Mouse (Mus musculus) midbrain, embryonic 14.5 days (tissue): ENCODE measurements around the gene Elovl7. TPM values are rescaled to one million over a fixed set of nuclear protein-coding genes. Genes with fewer than 3 reads are reported as not detected.

ENCODE experiments used
- ATAC-seq: fragments of 200-750 bp; cut with Nextera tagmentation; 2 replicates; pipeline ENCODE4 v1.8.0; 2017; ENCODE audit warnings: moderate number of reproducible peaks, moderate library complexity; ENCODE audit not compliant: low FRiP score, low TSS enrichment
- DNase-seq: peaks from one replicate; pipeline ENCODE4 v3.0.0-alpha.2; 2015
- H3K27ac ChIP-seq: fragments of 300-500 bp; sonication (generic); replicated peaks from 2 replicates; pipeline ENCODE4 v1.5.1; 2014; ENCODE audit warnings: mild to moderate bottlenecking, low read depth, low read length, moderate library complexity
- H3K27me3 ChIP-seq: fragments of 300-500 bp; sonication (generic); 2 replicates; pipeline ENCODE4 v1.6.1; 2014; ENCODE audit warnings: low read length, control low read depth, mixed read lengths; ENCODE audit not compliant: control insufficient read depth, insufficient read depth
- H3K36me3 ChIP-seq: fragments of 300-500 bp; sonication (generic); 2 replicates; pipeline ENCODE4 v1.6.1; 2014; ENCODE audit warnings: low read length, control low read depth; ENCODE audit not compliant: control insufficient read depth, insufficient read depth
- H3K4me1 ChIP-seq: fragments of 300-500 bp; sonication (generic); 2 replicates; pipeline ENCODE4 v1.6.1; 2014; ENCODE audit warnings: mild to moderate bottlenecking, antibody characterized with exemption, low read length, control low read depth; ENCODE audit not compliant: control insufficient read depth, insufficient read depth
- H3K4me2 ChIP-seq: fragments of 300-500 bp; sonication (generic); 2 replicates; pipeline ENCODE4 v1.6.1; 2014; ENCODE audit warnings: mild to moderate bottlenecking, low read length, moderate library complexity
- H3K4me3 ChIP-seq: fragments of 300-500 bp; sonication (generic); replicated peaks from 2 replicates; pipeline ENCODE4 v1.5.1; 2014; ENCODE audit warnings: low read depth, low read length
- H3K9ac ChIP-seq: fragments of 300-500 bp; sonication (generic); replicated peaks from 2 replicates; pipeline ENCODE4 v1.6.1; 2014; ENCODE audit warnings: mild to moderate bottlenecking, low read length, moderate library complexity
- H3K9me3 ChIP-seq: fragments of 300-500 bp; sonication (generic); 2 replicates; pipeline ENCODE4 v1.6.1; 2016; ENCODE audit warnings: low read length, control low read depth, mixed read lengths; ENCODE audit not compliant: control insufficient read depth
- WGBS: fragments of 180-500 bp; shearing (Covaris S2); extraction: QIAGEN DNeasy Blood & Tissue Kit; methylation state at CpG from one replicate; pipeline ENCODE4 v1.1.7; 2014; 5-methylcytosine and 5-hydroxymethylcytosine counted together
- polyA plus RNA-seq: library from polyadenylated mRNA; unstranded; fragments of >200 nt; fragmentation: Nextera tagmentation; extraction: Ambion mirVana; gene quantifications from 2 replicates; pipeline ENCODE4 v1.2.1, GENCODE M21; 2014

Gene Elovl7
- polyA plus RNA-seq, 1 experiment from 2014 or later = 1.5 TPM

- no peaks in the 10 kb centered on the region for H3K27me3 ChIP-seq
- 73% methylated on average over 6 of the region's 6 CpGs for WGBS
- no peaks in the 10 kb centered on the region for H3K4me1 ChIP-seq
- no peaks in the 10 kb centered on the region for H3K9me3 ChIP-seq
- no peak overlapping the region for H3K4me3 ChIP-seq
- H3K36me3 ChIP-seq = no peaks in the 10 kb centered on the region
- H3K27ac ChIP-seq = no peak overlapping the region
- H3K9ac ChIP-seq = no peak overlapping the region
- H3K4me2 ChIP-seq = no peak overlapping the region
- DNase-seq (peak; percentile 16), ATAC-seq (no peak)
These were observed 64.4 kb downstream of the Elovl7 start for GRCm38 (mm10) chr13:108278592-108278991.

- Histone ChIP-seq H3K9ac (no peak overlapping the region), H3K36me3 (no peaks in the 10 kb centered on the region), H3K4me1 (no peaks in the 10 kb centered on the region), H3K27me3 (no peaks in the 10 kb centered on the region), H3K27ac (no peak overlapping the region), H3K4me3 (no peak overlapping the region), H3K4me2 (no peak overlapping the region), H3K9me3 (no peaks in the 10 kb centered on the region)
- 89% methylated on average over 2 of the region's 2 CpGs for WGBS
- no peak for DNase-seq
- no peak for ATAC-seq
These were observed 70.1 kb downstream of the Elovl7 start for GRCm38 (mm10) chr13:108284312-108284711.

- Histone ChIP-seq H3K4me2 (no peak overlapping the region), H3K4me3 (no peak overlapping the region), H3K9me3 (no peaks in the 10 kb centered on the region), H3K4me1 (no peaks in the 10 kb centered on the region), H3K27me3 (no peaks in the 10 kb centered on the region), H3K9ac (no peak overlapping the region), H3K36me3 (no peaks in the 10 kb centered on the region), H3K27ac (no peak overlapping the region)
- ATAC-seq (no peak), DNase-seq (no peak)
- 70% methylated on average over 3 of the region's 3 CpGs for whole genome bisulfite sequencing
These were observed 73.7 kb downstream of the Elovl7 start for GRCm38 (mm10) chr13:108287953-108288352.

GRCm38 (mm10) chr13:108289436-108289835 is 75.2 kb downstream of the Elovl7 start:
- no peak overlapping the region for H3K4me3 ChIP-seq
- 90% methylated on average over 3 of the region's 3 CpGs for WGBS
- DNase-seq (no peak), ATAC-seq (no peak)
- no peak overlapping the region for H3K9ac ChIP-seq
- H3K27me3 ChIP-seq = no peaks in the 10 kb centered on the region
- H3K4me1 ChIP-seq = no peaks in the 10 kb centered on the region
- no peaks in the 10 kb centered on the region for H3K9me3 ChIP-seq
- no peak overlapping the region for H3K4me2 ChIP-seq
- no peak overlapping the region for H3K27ac ChIP-seq
- H3K36me3 ChIP-seq = no peaks in the 10 kb centered on the region

GRCm38 (mm10) chr13:108290314-108290713 is 76.1 kb downstream of the Elovl7 start:
- 93% methylated on average over 4 of the region's 4 CpGs for WGBS
- Histone ChIP-seq H3K27ac (no peak overlapping the region), H3K36me3 (no peaks in the 10 kb centered on the region), H3K27me3 (no peaks in the 10 kb centered on the region), H3K4me3 (no peak overlapping the region), H3K9ac (no peak overlapping the region), H3K4me1 (no peaks in the 10 kb centered on the region), H3K4me2 (no peak overlapping the region), H3K9me3 (no peaks in the 10 kb centered on the region)
- no peak for ATAC-seq
- DNase-seq = no peak

- Histone ChIP-seq H3K4me3 (0 out of 2 replicates have a peak overlapping the region, but pooled peaks have one; percentile 7), H3K9ac (0 out of 2 replicates have a peak overlapping the region, but pooled peaks have one; percentile 9), H3K36me3 (no peaks in the 10 kb centered on the region), H3K4me2 (peak overlapping the region; percentile 41), H3K27me3 (no peaks in the 10 kb centered on the region), H3K9me3 (no peaks in the 10 kb centered on the region), H3K4me1 (peaks cover 8% of the 10 kb centered on the region; the same call in 1 of the 2 replicates), H3K27ac (no peak overlapping the region)
- DNase-seq (peak; percentile 40), ATAC-seq (no peak)
- WGBS = 29% methylated on average over 12 of the region's 12 CpGs
These were observed 83.3 kb downstream of the Elovl7 start for GRCm38 (mm10) chr13:108297350-108298093.

- Histone ChIP-seq H3K9me3 (no peaks in the 10 kb centered on the region), H3K27me3 (no peaks in the 10 kb centered on the region), H3K9ac (no peak overlapping the region), H3K27ac (no peak overlapping the region), H3K4me2 (no peak overlapping the region; the same call in 1 of the 2 replicates), H3K4me1 (peaks cover 8% of the 10 kb centered on the region; the same call in 1 of the 2 replicates), H3K4me3 (no peak overlapping the region), H3K36me3 (no peaks in the 10 kb centered on the region)
- 82% methylated on average over 5 of the region's 5 CpGs for WGBS
- ATAC-seq = no peak
- no peak for DNase-seq
These were observed 84.0 kb downstream of the Elovl7 start for GRCm38 (mm10) chr13:108298241-108298640.

- Histone ChIP-seq H3K27me3 (no peaks in the 10 kb centered on the region), H3K4me2 (no peak overlapping the region), H3K4me3 (no peak overlapping the region), H3K9me3 (no peaks in the 10 kb centered on the region), H3K9ac (no peak overlapping the region), H3K36me3 (no peaks in the 10 kb centered on the region), H3K27ac (no peak overlapping the region), H3K4me1 (peaks cover 8% of the 10 kb centered on the region; the same call in 1 of the 2 replicates)
- DNase-seq (peak; percentile 29), ATAC-seq (no peak)
- WGBS = 36% methylated on average over 5 of the region's 5 CpGs
These were observed 86.2 kb downstream of the Elovl7 start for GRCm38 (mm10) chr13:108300346-108300950.

- Histone ChIP-seq H3K4me3 (no peak overlapping the region), H3K36me3 (no peaks in the 10 kb centered on the region), H3K4me1 (peaks cover 8% of the 10 kb centered on the region; the same call in 1 of the 2 replicates), H3K27me3 (no peaks in the 10 kb centered on the region), H3K9ac (no peak overlapping the region), H3K27ac (no peak overlapping the region), H3K4me2 (no peak overlapping the region), H3K9me3 (no peaks in the 10 kb centered on the region)
- 48% methylated on average over 7 of the region's 7 CpGs for WGBS
- peak; percentile 27 for DNase-seq
- no peak; the same call in 1 of the 2 replicates for ATAC-seq
These were observed 87.2 kb downstream of the Elovl7 start for GRCm38 (mm10) chr13:108301411-108301810.
